Mouse (Mus musculus) gastrocnemius, postnatal 4 days (tissue): Measurements from ENCODE around the gene Crebbp. TPM values are rescaled to one million over a fixed set of nuclear protein-coding genes. Genes with fewer than 3 reads are reported as not detected.

Experiments
- DNase-seq, 2 experiments: peaks; one replicate each; pipeline ENCODE4 v3.0.0; 2021 to 2022; ENCODE audit warnings: low spot score in 2 of 2, mixed read lengths in 2 of 2
- microRNA-seq: library from miRNA; unstranded; fragments of <30 nt; microRNA quantifications from one replicate; pipeline ENCODE4 v1.2.0, GENCODE M21; 2021
- total RNA-seq, 2 experiments: library from RNA; stranded (reverse); gene quantifications; 2 replicates each; pipeline ENCODE4 v1.2.3; 2021

Crebbp gene
- total RNA-seq, 2 experiments from 2014 or later = 59.2 to 64.6 TPM

DNA sequence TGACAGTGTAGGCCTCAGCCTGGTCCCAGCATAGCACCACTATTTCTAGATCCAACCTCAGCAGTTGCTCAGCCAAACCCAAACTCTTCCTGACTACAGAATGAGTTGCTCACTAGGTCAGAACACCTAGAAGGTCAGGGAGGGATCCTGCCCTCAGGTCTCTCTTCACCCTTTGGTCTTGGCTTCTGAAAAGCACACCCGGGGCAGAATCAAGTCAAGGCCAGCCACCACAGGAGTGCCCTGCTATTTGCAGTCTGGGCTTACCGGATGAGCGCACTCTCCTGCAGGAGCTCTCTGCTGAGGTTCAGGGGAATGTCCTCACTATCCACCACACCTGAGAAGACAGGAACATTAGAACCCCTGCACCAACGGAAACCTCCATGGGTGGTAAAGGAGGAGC lies 161.2 kb downstream of the Crebbp start:
- no peak for DNase-seq

- DNase-seq = no peak
Observed at GRCm38 (mm10) chr16:4045524-4045923, 168.3 kb downstream of the Crebbp start.

- DNase-seq = no peak
Observed at GRCm38 (mm10) chr16:4044093-4044492, 169.7 kb downstream of the Crebbp start.

- DNase-seq = no peak
Observed at GRCm38 (mm10) chr16:4041646-4042045, 172.2 kb downstream of the Crebbp start.

DNA sequence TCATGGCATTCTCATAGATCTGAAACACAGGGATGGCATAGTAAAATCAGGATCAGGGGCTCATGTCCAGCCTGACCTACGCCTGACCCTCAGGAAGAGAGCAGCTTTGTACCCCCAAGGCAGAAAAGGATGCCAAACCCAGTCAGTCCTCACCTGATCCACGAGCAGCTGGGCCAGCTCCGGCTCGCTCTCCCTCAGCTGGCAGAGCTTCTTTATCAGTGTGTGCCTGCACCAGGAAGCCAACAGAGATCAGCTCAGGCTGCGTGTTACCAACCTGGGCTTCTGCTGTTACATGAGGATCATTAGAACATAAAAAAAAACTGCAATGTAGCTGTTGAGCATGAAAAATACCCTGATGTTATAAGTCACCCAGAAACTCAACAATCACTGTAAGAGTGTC lies 173.6 kb downstream of the Crebbp start:
- DNase-seq = no peak

- DNase-seq = no peak
Observed at GRCm38 (mm10) chr16:4037690-4038089, 176.1 kb downstream of the Crebbp start.

DNA sequence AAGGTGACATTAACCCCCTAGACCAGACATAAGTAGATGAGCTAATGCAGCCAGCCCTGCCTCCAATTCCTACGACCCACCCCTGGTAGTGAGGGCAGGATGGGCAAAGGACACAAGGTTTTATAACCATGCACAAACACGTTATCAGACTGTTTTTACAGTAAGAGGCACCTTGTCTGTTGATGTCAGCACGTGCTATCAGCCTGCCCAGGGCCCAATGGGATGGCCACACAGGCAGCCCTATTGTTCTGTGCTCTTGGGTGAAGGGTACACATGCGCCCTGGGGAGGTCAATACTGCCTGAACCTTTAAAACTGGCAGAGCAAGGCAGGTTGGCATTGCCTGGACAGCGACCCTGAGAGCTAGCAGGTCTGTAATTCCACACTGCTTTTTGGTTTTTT lies 177.0 kb downstream of the Crebbp start, which contains the start of gene Dnase1:
Dnase1 (plus strand) TSS at position 136 of the 400 bp plus-strand sequence.
- no peak for DNase-seq

DNA sequence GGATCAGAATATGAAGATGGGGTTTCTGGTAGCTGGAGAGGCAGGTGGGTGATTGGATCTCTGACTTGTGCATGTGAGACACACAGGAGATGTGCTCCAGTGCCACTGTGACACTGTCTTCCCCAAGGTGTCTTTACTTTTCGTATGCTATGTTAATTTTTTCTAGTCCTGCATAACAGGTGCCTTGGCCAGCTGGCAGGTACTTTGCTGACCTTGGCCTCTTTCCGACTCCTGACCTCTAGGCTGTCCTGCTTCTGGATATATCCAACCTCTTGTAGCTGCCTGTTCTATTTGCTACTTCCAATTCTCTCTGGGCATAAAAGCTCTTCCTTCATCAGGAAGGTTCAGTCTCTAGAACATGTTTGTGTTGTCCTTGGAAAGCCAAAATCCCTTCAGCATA lies 178.2 kb downstream of the Crebbp start:
- DNase-seq = no peak

- no peak for DNase-seq
Observed at GRCm38 (mm10) chr16:4034476-4034875, 179.3 kb downstream of the Crebbp start.

DNA sequence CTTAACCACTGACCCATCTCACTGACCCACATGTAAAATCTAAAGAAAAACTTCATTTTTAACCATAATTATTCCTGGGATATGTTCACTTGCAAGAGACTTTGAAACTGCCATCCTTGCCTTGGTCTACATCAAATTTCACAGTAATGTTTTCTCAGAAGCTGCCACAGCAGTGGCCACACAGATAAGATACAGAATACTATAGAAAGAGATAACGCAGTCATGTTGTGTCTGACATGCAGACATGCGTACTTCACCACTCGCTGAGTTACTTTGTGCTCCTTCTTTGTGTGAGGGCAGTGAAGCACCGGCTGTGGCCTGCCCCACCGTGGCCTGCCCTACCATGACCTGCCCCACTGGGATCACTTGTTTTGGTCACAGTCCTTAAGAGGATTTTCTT lies 179.8 kb downstream of the Crebbp start:
- no peak for DNase-seq

DNA sequence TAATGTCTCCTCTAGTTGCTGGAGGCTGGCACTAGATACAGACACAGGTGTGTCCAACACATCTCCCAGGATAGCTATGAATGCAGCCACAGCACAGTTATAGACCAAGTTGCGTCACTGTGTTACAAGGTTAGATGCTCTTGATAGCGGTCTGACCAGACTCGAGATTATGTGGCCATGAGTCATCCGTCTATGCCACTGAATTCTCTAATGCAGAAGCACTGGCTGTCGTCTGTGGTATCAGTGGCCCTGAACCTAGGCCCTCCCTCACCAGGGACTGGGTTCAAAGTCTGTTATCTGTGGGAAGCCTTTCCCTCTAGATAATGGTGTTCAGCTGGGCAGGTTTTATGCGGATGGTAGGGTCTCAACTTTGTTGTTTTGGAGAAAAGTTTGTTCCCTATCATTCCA lies 181.5 kb downstream of the Crebbp start:
- DNase-seq = no peak

DNA sequence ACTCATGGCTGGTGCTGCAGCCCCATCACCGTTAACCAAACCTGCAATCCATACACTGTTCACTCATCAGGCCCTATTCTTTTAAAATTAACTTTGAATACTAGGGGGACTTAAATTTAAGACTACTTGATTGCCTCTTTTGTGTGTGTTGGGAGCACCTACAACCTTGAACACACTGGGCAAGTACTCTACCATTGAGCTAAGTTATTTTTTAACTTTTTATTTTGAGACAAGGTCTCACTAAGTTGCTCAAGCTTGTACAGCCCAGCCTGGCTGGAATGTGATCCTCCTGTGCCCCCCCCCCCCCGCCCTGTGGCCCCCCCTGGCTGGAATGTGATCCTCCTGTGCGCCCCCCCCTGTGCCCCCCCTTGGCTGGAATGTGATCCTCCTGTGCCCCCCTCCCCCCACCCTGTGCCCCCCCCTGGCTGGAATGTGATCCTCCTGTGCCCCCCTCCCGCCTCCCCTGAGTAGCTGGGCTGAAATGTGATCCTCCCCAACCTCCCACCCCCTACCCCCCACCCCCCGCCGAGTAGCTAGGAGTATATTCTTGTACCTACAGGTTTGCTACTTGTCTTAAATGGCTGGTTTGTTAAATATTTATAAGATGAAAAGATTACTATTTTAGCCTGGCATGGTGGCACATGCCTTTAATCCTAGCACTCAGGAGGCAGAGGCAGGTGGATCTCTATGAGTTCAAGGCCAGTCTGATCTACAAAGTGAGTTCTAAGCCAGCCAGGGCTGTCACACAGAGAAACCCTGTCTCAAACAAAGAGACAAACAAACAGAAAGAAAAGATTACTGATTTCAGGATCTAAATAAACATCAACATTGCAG lies 182.1 kb downstream of the Crebbp start:
- DNase-seq = no peak

Small RNAs within 50 kb of the gene (microRNA-seq; reads per million reads assigned to microRNA genes)
- not detected for gene Gm23413

Other genes with a start within 250 kb of the Crebbp start
- gene Nlrc3, start 237.4 kb downstream of the Crebbp start, total RNA-seq = 1 to 10 TPM; 2.5 to 3.6 TPM
- 10 to 100 TPM; 20.8 to 21.0 TPM for gene Slx4, start 210.2 kb downstream of the Crebbp start, total RNA-seq
- gene Dnase1, start 177.1 kb downstream of the Crebbp start, total RNA-seq = not detected
- 10 to 100 TPM; 85.4 to 91.3 TPM for gene Trap1, start 136.2 kb downstream of the Crebbp start, total RNA-seq
- gene Adcy9, start 206.5 kb upstream of the Crebbp start, total RNA-seq = 10 to 100 TPM; 18.1 to 19.3 TPM